Mouse (Mus musculus): ENCODE data around the gene Lrrc8d.

The Lrrc8d gene

GRCm38 (mm10) chr5:105813974-105814373 lies 114.2 kb downstream of the Lrrc8d start:
- DNase-seq (ENCODE audit: low read depth, low spot score): no peak

DNA sequence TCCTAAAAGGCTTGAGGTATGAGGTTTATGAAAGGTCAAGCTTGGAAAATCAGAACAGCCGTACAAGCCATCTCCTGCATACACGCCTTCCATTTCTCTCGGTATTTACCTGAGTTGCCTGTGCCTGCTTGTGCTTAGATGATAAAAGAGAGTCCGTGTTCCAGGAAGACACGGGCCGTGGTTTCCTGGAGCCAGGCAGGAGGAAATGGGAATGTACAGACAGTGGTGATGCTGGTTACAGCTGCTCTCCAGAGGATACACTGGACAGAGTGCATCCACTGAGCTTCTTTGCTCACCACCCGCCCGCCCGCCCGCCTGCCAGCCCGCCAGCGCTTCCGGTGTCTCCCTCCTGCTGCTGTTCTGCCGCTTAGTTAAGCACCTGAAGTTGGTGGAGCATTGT lies 116.3 kb downstream of the Lrrc8d start:
- DNase-seq (ENCODE audit: low read depth, low spot score): no peak

DNA sequence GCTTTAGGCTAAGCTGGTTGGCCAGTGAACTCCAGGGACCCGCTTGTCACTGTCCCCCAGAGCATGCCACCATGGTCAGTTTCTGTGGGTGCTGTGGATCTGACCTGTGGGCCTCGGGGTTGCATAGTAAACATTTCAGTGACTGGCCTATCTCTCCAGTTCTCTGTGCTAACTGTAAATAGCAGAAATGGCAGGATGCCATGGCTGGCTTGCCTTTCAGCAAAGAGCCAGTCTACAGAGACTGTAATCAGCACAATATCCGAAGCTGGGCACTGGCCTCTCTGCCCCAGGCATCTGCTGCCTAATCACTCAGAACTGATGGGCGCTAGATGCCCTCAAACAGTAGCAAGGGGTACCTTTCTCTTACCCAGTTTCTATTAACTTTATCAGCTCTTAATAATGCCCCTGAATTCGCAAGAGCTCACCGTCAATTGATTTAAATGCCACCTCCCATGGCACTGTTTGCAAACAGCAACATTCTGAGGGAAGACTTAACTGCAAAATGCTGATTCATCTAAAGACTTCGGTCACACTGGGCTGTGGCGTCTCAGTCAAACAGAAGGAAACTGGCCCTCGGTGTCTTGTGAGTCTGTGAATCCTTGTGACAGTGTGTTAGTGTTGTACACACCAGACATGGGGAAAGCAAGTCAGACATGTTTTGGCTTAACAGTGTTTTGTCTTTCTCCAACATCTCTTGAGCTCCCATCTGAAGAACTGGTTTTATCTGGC lies 117.6 kb downstream of the Lrrc8d start:
- no peak for DNase-seq (ENCODE audit: low read depth, low spot score)

GRCm38 (mm10) chr5:105818411-105818810 lies 118.6 kb downstream of the Lrrc8d start:
- no peak for DNase-seq (ENCODE audit: low read depth, low spot score)

- DNase-seq (ENCODE audit: low read depth, low spot score): no peak
Observed at GRCm38 (mm10) chr5:105821390-105821789, 121.6 kb downstream of the Lrrc8d start.

GRCm38 (mm10) chr5:105822521-105823498 lies 123.0 kb downstream of the Lrrc8d start:
- no peak for DNase-seq (ENCODE audit: low read depth, low spot score)

DNA sequence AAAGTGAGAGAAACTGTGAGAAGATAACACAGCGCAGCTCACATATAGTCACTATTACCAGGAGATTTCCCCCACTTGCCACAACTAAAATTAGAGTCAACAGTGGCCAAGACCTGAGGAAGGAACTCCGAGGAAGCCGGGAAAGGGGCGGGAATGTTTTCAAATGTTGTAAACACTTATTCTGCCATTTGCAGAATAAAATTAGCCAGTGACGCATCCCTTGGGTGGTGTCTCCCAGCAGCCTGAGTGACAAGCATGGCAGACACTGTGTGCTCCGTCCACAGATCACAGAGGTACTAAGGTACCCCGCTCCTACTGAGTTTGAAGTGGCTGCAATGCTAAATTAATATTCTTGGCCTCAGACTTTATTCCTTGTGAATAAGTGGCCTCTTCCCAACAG lies 124.5 kb downstream of the Lrrc8d start:
- no peak for DNase-seq (ENCODE audit: low read depth, low spot score)

DNA sequence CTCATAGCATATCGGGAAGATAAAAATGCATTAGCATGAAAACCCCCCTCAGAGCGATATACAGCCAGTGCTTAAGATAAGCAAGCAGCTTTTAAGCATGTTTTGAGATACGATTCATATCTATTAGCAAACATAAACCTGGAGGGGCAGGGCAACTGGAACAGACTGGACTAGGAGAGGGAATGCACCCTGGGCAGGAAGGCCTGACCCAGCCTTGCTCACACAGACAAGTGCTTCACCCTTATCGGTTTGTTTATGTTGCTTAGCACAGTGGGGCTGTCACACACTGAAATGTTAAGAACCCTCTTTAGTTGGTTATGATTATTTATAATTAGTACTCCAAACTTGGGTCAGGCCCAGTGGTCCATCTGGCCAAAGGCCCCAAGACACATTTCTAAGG lies 125.1 kb downstream of the Lrrc8d start:
- DNase-seq (ENCODE audit: low read depth, low spot score): no peak

DNA sequence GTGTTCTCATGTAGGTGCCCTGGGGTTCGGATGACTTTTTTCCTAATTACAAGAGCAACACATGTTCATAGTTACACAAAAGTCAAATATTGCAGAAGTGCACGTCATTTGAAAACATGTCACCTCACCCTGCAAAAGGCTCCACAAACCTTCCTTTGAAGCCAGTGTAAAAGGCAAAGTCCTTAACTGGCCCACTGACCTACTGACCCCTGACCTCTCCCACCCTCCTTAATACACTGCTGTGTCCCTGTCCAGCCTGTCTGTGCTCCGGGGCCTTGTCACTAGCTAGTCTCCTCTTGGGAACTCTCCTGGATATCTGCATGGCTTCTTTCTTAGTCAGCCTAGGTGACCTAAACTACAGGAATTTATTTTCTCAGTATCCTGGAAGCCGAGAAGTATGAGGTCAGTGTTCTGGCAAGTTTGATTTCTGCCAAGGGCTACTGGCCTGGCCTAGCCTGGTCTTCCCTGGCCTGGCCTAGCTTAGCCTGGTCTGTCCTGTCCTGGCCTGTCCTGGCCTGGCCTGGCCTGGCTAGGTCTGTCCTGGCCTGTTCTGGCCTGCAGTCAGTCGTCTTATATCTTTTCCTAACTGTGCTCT lies 127.2 kb downstream of the Lrrc8d start:
- DNase-seq (ENCODE audit: low read depth, low spot score): no peak

DNA sequence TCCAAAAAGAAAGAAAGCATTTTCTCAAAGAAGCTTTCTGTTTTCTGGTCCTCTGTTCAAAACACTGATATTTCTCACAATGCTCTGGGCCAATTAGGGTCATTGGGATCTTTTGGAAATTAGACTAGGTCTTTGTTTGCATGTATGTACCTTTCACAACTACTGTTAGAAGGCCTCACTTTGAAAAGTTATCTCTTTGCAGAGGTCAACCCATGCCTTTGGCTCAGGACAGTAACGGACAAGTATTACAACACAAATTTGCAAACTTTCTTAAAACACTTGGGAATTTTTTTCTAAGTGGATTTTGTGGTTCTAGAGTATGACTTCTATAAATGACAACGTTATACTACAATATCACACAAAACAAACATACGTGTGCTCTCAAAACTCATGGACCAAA lies 128.3 kb downstream of the Lrrc8d start:
- DNase-seq (ENCODE audit: low read depth, low spot score): no peak

DNA sequence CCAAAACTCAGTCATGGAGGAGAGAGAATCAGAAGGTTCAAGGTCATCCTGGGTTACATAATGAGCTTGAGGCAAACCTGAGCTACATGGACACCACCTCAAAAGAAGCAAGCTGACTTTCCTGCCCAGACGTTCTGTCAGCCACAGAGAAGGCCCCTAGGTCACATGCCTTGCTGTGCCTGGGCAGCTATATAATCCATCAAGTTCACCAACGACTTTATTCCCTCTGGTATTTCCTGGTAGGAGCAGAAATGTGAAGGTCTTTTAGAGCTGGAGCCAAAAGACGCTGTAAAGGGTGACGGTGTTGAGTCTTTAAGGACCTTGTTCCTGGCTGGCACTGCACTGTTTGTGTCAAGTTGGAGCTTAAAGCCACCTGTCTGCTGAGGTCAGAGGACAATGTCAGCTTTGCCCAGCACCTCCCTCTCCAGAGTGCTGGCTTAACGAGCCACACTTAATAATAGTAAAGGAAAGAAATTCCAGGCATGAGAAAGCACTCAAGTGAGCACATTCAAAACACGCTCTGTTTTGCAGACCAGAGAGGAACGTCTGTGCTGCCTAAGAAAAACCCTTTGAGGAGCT lies 129.3 kb downstream of the Lrrc8d start:
- no peak for DNase-seq (ENCODE audit: low read depth, low spot score)

GRCm38 (mm10) chr5:105832140-105832539 lies 132.4 kb downstream of the Lrrc8d start:
- DNase-seq (ENCODE audit: low read depth, low spot score): no peak

- DNase-seq (ENCODE audit: low read depth, low spot score): no peak
Observed at GRCm38 (mm10) chr5:105833923-105834322, 134.2 kb downstream of the Lrrc8d start.

DNA sequence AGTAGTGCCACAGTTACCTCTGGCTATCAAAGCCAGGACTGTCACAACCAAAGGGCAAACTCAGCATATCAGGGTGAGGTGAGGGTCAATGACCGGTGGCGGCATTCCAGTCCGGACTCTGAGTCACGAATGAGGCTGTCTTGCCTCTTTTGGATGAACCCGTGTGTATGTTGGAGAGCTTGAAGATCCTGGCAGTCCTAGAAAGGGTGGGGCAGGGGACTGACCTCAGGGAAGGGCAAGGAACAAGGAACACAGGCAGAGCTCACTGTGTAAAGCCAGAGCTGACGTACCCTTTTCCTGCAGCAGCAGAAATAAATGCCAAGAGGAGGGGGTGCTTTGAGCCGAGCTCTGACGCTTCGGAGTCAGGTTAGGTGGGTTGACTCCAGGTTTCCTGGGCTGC lies 136.2 kb downstream of the Lrrc8d start:
- no peak for DNase-seq (ENCODE audit: low read depth, low spot score)

DNA sequence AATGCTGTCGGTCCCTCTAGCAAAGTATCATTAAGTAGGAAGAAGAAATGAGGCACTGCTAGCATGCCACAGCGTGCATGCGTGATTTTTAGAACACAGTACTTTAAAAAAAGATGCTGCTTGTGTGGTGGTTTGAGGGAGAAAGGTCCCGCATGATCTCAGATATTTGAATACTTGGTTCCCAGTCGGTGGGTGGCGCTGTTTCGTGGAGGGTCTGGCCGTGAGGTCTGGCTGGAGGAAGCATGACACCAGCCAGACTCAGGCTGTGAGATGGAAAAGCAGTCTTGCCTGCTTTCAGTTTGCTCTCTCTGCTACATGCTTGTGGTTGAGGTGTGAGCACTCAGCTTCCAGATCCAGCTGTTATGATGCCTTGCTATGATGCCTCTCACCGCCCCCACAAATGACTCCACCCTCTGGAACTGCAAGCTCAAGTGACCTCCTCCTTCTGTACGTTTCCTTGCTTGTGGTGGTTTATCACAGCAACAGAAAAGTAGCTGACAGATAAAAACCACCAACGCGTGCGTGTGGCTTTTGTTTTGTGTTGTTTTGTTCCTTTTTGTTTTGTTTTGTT lies 140.1 kb downstream of the Lrrc8d start:
- DNase-seq (ENCODE audit: low read depth, low spot score): no peak

- no peak for DNase-seq (ENCODE audit: low read depth, low spot score)
Observed at GRCm38 (mm10) chr5:105844044-105844753, 144.4 kb downstream of the Lrrc8d start.

- no peak for DNase-seq (ENCODE audit: low read depth, low spot score)
Observed at GRCm38 (mm10) chr5:105845041-105845440, 145.3 kb downstream of the Lrrc8d start.

GRCm38 (mm10) chr5:105847726-105848125 lies 148.0 kb downstream of the Lrrc8d start:
- no peak for DNase-seq (ENCODE audit: low read depth, low spot score)

- no peak for DNase-seq (ENCODE audit: low read depth, low spot score)
Observed at GRCm38 (mm10) chr5:105849222-105849621, 149.5 kb downstream of the Lrrc8d start.

DNA sequence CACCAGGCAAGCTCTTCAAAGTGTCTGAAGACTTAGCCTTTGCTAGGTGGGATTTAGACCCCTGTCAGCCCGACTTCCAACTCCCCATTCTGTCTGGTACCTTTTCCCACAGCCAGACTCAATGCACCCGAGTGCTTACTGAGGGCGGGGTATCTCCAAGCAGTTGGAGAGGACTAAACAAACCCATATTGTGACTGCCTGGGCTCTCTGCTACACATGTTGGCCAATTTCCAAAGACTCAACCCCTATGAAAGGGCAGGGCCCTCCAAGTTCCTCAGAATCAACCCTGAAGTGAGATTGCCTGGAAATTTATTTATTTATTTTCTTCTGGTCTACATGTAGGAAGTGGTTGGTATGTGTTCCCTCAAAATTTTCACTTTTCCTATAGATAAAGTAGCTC lies 149.9 kb downstream of the Lrrc8d start:
- DNase-seq (ENCODE audit: low read depth, low spot score): no peak

GRCm38 (mm10) chr5:105853271-105853670 lies 153.5 kb downstream of the Lrrc8d start:
- no peak for DNase-seq (ENCODE audit: low read depth, low spot score)

All from c-Kit-negative CD71-positive TER-119-positive erythroid progenitor cells, embryonic 14.5 days (primary cell).